Mouse (Mus musculus) 416B (cell line): ENCODE measurements around the gene Slc26a8.
A peak's percentile ranks its signal among the peaks of the same experiment; 100 is the strongest.

ENCODE experiments used
- DNase-seq: peaks from one replicate; pipeline ENCODE4 v3.0.0; 2011; ENCODE audit warnings: low read depth

The Slc26a8 gene

DNA sequence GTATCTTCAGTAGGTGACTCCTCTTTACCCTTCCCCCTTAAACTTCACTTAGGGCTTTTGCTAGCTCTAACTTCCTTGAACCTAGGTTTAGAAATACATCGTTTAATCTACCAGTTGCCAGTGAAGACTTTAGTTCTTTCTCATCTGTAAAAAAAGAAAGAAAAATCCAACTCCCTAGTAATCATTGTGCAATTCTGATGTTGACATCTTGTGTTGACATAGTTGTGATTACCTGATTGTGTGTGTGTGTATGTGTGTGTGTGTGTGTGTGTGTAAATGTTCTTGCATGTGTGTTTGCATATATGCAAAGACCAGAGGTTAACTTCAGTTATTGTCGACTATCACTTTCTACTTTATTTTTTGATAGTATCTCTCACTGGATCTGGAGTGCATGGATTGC is 8.6 kb upstream of the Slc26a8 start:
- no peak for DNase-seq

DNA sequence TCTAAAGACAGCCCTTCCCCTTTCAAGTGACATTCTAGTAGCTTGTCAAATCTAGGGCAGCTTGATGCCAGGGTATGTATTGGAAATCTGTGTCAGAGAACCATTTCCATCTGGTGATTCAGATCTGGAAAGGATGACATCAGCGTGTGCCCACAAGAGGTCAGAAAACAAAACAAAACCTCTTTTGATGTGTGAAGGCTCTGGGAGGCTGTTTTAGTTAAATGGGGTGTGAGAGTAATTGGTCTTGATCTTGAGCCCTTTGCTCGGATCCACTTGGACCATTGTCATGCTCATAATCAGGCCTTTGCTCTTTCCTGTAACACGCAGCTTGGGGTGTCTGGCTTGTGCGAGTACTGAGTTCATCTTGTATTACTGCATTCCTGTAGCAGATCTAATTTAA is 8.2 kb upstream of the Slc26a8 start:
- peak; percentile 75 for DNase-seq

DNA sequence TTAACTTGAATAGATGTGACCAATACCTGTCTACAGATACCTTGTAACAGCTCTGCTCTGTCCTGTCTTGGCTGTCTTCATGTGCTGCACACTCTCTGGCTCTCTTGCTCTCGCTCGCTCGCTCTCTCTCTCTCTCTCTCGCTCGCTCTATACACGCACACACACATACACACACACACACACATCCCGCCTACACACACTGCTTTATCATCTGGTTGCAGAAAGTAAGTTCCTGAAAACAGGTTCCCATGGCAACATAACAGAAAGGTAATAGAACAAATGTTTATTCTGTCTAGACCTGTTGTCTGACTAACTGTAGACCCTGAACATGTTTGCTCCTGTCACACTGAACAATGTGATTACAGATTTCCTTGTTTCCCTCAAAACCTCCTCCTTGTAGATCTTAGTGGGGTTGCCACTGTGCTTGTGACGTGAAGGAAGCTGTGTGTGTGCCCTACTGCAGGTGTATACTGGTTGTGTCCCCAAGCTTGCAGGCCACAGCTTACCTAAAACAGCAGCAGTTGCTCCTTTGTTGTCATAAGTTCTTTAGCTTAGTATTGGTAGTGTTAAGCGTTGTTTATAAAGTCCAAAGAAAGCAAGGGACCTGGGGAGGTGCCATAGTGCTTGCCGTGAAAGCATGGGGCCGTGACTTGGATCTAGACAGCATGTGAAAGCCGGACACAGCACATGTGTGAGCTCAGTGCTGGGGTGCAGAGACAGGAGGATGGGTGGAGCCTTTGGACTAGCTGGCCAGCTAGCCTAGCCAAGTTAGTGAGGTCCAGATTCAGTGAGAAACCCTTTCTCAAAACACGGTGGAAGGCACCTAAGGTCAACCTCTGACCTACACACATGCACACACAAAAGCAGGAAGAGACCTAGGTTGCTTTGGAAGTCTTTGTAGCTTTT is 7.5 kb upstream of the Slc26a8 start:
- peak; percentile 62 for DNase-seq

DNA sequence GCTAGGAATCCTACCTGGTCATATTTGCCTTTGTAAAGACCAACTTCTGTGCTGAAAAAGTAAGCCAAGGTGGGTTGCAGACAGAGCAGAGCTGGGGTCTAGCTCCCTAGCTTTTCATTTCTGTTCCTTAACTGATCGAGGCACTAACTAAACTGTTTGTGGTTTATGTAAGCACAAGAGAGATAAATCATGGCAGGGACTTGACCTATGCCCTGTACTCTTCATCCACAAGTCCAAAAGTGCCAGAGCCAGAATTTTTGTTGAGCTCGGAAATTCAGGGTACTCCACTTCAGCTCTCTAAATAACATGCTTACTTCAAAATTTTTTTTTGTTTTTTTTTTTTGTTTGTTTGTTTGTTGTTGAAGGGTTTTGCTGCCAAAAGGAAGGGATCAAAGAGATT is 6.6 kb upstream of the Slc26a8 start:
- DNase-seq = no peak

DNA sequence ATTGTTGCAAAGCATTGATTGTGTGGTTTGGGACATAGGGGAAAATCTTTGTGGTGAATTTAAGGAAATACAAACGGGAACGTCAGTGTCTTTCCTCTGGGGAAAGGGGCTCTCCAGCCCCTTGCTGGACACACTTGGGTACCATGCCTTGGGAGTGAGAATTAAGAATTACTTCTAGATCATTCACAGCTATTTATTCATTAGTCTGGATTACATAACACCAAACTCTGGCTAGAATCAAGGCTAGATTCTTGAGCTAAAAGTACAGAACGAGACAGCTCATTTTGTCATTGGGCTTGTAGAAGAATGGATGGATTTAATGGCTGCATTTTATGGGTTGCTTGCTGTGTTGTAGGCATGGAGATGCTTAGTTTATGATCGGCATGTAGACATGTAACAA is 4.8 kb upstream of the Slc26a8 start:
- DNase-seq = no peak

DNA sequence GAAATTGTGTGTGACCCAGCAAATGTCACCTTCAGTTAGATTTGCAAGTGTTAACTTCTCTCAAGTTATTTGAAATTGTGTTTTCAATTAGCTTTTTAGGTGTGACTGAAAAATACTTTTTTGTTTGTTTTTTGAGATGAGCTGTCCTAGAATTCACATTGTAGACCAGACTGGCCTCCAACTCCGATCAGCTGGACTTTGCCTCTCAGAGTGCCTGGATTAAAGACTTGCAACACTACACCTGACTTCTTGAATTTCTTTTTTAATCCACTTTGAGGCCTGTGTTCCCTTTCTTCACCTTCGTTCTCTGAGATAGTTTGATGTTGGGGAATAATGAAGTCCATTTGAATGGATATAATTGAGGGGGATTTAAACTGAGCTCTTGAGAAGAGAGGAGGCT is 4.0 kb upstream of the Slc26a8 start:
- DNase-seq = no peak

DNA sequence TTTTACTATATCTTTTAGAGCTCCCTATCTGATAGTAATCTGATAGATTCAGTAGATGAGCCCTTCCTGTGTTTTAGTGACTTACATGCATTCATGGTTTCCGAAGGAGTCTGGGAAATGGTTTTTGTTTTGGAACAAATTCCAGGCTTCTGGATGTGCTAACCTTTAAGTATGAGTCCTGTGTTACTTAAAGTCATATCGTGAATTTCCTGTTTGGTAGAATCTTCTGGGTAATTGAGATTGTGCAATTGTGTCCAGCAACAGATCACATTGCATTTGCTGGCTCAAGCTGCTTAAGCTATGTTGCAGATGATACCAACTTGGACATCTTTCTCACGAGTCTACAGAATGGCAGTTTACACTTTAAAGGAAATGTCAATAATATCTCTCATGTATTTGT is 3.1 kb upstream of the Slc26a8 start:
- peak; percentile 81 for DNase-seq

DNA sequence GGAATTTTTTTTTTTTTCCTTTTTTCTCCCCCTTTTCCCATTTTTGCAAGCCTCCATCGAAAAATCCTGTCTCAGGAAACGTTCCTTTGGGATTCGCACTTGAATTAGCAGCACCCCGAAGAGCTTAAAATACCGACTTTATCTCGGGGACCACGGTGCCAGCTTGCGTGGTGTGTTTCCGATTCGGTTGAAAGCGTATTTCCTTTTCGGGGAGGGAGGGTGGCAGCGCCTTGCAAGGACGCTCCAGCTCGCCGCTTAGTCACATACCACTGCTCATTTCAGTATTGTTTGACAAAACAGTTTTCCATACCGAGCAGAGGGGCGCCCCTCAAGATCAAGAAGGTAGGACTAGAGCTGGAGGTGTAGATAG is 2.3 kb upstream of the Slc26a8 start:
- peak; percentile 93 for DNase-seq

DNA sequence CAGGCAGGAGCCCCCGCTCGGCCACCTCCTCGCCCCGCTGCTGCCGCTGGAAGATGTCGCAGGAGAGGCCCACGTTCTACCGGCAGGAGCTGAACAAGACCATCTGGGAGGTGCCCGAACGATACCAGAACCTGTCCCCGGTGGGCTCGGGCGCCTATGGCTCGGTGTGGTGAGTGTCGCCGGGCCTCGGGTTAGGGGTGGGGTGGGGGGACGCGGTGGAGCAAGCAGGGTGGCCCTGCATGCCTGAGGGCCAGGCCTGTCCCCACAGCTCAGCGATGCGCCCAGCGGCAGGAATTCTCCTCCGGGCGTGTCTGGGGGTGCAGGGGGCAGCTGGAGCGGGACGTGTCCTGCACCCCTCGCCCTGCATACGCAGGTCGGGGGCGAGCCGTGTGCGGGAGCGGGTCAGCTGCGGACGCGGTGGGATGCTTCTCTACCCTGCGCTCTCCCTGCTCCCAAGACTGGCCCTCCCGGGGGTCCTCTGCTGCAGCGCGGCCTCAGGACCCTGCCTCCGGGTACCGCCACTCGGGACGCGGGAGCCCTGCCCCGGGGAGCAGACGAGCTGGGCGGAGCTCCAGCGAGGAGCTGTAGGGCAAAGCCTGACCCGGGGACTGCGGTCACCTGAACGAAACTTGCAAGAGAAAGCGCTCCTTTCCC is 1.8 kb upstream of the Slc26a8 start:
- no peak for DNase-seq

DNA sequence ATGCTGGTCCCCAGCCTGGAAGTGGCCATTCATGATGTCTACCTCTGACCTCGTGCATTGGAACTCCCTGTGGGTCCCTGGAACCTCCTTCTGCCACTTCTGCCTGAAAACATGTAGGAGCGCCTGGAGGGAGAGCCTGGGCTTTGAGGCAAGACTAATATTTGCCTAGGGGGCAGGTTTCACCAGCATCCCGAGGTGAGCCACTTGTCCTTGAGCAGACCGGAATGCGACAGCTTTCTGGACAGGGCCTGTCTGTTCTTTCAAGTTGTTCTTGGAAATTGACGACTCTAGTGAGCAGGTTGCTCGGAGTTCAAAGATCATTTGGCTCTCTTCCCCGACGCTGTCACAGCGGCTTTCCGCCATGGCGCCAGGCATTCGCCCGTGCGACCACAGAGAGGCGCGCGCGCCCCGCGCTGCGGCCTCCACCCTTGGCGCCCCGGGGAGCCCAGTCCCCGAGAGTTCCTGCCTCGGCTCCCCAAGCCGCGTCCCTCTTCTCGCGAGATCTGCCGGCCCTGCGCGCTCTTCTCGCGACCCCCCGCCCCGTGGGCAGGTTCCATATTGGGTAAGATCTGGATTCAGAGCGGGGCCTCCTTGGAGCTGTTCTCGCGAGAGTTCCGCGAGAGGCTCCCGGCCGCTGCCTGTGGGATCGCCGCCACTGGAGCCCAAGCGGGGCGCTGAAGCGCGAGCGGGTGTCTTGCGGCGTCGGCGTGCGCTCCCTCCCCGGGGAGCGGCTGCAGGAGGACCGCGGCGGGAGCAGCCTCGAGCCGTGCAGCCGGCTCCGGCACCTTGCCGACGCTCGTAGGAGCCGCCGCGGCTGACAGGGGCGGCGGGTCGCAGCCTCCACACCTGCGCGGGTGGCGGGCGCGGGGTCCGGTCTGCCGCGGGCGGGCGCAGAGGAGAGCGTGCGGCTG is 998 bp upstream of the Slc26a8 start, which contains the start of gene Mapk14:
Gene Mapk14 (plus strand): TSS at position 554 of the 911 bp plus-strand sequence.
- peak; percentile 99 for DNase-seq

DNA sequence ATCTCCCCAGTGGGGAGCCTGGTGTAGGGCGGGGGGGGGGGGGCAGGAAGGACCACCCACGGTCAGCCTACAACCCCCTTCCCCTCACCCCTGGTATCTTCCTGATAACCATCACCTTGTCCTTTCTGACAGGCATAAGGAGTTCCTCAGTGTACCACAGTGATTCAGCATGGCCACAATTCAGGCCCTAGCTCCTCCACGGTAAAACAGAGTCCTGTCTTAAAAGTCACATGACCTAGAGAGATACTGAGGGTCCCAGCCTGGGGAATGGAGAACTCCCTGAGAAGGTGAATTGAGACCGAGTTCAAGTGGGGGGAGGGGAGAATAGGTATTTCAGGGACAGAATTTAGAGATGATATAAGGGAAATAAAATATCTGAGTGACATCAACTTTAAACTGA is 2.7 kb downstream of the Slc26a8 start:
- DNase-seq = peak; percentile 76

DNA sequence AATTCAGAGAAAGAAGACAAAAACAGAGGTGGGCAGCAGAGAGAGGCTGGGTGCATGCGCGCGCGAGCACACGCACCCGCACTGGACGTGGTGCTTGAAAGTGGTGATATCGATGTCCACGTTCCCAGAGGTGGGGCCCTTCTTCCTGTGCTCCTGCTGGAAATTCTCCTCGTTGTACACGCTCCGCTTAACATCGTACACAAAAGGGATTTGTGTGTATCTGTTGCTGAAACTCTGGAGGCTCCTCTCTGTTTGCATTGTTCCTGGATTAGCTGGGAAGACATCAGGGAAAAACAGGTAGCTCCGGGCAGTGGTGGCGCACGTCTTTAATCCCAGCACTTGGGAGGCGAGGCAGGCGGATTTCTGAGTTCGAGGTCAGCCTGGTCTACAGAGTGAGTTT is 5.4 kb downstream of the Slc26a8 start:
- DNase-seq = no peak

DNA sequence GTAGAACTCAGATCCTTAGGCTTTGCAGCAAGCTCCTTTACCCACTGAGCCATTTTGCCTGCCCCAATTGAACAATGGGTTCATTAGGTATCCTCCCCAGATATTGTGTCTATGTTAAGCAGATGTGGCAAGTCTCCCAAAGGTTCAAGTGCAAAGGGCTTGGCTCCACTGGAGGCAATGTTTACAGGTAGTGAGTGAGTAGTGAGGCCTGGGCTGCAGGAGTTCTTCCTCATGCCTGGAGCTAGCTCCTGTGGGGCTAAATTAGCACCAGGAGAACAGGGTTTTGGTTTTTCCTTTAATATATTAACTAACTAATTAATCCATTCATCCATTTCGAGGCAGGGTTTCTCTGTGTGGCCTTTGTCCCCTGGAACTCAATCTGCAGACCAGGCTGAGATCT is 6.4 kb downstream of the Slc26a8 start:
- DNase-seq = no peak

DNA sequence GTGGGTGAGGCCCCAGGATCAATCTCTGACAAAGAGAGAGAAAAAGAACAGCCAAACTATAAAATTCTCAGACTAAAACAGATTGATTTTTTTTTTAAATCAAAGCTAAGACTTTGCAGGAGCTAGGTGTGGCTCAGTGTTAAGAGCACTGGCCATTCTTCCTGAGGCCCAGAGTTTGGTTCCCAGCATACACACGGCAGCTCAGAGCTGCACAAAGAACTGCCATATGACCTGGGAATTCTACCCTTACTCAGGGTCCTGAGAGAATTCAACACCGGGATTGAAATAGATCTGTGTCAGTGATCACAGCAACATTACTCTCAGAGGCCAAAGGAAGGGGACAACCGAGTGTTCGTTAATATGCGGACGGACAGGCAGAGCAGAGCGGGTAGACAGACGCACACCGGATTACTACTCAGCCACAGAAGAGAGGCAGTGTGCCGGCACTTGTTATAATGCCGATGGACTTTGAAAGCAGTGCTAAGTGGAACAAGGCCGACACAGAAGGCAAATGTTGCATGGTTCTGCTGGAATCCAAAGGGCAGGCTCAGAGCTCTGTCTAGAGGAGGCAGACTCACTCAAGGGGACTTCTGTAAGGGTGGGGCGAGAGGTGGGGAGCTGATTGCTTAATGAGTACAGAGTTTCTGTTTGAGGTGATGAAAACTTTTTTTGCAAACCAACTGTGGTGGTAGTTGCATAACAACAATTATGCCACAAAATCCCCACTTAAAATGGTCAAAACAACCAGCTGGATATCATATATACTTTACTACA is 7.5 kb downstream of the Slc26a8 start:
- DNase-seq = peak; percentile 83

DNA sequence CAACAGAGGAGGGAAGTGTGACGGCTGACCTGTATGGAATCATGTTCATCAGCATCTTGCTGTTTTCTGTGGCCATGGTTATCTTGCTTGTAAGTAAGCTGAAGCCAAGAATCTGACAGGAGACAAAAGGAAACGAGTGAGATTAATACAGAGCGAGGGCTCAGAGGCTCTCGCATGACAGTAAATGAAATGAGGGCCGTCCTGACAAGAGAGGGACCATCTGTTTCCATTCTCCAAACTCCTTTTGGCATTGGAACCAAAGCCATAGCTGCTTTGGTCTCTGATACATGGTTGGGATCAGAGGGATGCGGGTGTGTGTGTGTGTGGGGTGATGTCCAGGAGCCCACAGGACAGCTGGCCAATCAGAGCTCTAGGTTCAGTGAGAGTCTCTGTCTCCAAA is 30.5 kb downstream of the Slc26a8 start:
- DNase-seq = no peak

DNA sequence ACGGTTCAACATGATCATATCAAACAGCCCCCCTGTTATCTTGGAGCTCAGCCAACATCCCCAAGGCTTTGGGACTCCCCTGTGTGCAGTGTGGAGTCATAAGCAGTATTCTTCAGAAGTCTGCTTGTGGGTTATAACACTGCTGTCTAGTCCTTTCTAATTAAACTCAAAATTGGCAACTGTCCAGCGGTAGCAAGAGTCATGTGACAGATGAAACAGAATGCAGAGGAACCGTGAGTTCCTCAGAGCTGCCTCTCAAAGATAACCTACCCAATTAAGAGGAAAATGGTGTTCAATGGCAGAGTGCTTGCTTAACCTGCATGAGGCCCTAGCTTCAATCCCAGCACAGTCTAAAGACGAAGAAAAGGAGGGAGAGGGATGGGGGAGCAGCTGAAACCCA is 32.1 kb downstream of the Slc26a8 start:
- DNase-seq = peak; percentile 86

DNA sequence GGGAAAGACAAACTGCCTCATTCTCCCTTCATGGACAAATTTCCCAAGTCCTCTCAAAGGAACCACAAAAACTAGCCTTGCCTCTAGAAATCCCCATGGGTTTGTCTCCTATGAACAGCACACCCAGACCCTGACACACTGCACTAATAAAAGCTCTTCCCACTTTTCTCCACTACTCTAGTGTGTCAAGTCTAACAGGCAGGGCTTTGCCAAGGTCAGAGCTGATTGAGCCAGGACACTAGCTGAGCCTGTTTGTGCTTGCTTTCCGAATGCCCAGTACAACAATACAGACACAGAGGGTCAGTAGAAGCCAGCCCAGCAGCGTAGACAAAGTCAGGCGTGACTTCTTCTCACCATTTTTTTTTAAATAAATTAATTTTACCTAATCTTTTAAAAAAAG is 39.8 kb downstream of the Slc26a8 start:
- DNase-seq = no peak

DNA sequence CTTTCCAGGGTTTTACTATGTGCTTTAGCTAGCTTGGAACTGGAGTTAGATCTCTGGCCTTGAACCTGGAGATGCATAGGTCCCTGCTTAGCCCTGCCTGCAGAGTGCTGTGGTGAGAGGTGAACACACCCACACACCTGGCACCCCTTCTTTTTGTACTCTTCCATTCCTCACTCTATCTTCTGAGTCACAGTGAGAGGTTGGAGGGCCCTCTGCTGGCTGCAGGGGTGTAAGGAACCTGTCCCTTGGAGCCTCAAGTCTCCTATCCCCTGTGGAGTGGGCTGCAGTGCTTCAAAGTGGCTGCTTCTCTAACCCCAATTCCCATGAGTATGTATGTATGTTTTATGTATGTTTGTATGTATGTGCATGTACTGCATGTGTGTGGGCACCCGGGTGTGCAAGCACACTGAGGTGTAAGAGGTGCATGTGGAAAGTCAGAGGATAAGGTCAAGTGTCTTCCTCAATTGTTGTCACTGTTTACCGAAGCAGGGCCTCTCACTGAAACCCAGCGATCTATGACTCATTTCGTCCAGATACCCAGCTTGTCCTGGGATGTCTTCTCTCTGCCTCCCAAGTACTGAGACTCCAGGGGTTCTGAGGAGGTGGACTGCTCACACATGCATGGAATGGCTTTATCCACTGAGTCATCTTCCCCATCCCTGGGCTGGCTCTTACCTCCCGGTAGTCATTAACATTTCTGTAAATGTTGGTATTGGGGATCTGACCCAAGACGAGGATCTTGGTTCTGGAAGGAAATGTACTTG is 41.2 kb downstream of the Slc26a8 start:
- peak; percentile 62 for DNase-seq

DNA sequence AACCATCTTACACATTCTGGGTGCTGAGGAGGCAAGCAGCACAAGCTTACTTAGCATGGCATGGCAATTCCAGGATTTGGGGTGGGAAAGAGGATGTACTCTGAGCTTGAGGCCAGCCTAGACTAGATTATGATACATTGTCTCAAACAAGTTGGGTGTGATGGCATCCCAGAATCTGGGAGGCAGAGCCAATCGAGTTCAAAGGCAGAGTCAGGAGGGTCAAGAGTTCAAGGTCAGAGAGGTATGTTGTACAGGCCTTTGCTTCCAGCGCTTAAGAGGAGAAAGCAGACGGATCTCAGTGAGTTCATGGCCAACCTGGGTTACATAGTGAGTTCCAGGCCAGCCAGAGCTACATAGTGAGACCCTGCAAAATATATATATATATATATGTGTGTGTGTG is 43.8 kb downstream of the Slc26a8 start:
- no peak for DNase-seq

DNA sequence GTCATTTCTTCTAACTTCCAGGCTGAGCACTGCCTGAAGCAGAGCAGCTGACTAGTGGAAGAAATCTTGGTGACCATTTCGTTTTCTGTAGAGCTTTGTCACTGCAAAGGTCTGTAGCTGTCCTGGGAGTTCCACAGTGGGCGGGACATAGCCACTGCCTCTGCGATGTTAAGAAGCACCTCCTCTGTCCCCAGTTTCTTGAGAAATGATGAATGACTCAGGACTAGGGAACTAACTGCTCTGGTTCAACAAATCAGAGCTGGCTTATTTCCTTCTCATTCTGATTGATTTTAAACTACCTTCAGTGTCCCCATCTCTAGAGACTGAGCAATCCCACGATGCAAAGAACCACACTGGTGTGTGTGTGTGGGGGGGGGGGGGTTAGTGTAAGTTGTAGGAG is 45.9 kb downstream of the Slc26a8 start:
- DNase-seq = peak; percentile 61

DNA sequence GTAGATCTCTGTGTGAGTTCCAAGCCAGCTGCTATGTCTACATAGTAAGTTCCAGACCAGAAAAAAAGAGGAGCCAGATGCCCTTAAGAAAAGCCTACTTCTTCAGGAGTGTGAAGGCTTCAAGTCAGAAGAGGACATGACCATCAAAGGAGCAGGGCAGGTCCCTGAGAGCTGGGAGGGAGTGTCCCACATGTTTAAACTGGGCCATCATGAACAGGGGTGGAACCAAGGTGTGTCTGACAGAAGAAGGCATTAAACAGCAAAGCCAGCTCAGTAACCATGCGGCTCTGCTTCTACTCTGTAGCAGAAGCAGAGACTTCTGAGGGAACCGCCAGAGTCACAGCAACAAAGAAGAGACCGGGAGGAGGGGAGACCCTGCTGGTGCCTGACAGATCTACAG is 46.3 kb downstream of the Slc26a8 start:
- no peak for DNase-seq
